Mouse (Mus musculus): ENCODE measurements around the gene Pnrc2. TPM values are rescaled to one million over a fixed set of nuclear protein-coding genes. Genes with fewer than 3 reads are reported as not detected.
A peak's percentile ranks its signal among the peaks of the same experiment; 100 is the strongest.

Gene Pnrc2
- polyA plus RNA-seq, 1 experiment, result 28.6 TPM

DNA sequence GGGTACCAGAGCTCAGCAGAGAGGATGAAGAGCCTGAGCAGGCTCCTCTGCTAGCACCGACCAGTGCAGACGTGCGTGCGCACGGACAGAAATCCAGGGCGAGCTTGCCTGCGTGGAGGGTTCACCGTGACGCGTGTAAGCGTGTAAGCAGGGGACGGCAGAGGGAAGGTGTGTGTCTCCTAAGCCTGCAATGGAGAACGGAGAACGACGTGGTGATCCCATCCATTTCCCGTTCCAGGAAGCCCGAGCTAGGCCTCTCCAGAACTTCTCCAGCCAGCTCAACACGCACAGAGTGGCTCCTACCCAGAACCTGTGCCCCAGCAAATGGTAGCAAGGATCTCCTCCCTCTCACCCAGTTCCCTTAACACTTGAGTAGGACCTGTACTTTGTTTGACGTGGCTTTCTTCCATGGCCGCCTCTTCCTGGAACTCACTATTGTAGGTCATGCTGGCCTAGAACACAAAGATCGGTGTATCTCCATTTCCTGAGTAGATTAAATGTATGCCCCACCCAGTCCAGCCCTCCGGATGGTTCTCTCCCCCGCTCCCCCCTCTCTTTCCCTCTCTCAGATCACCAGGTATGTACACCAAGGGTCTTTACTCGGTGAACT lies 14.9 kb upstream of the Pnrc2 start:
- DNase-seq, result no peak
- peaks cover 14% of the 10 kb centered on the region for H3K4me1 ChIP-seq (replicated peaks; ENCODE audit: control insufficient read depth, insufficient read depth, low read length)

DNA sequence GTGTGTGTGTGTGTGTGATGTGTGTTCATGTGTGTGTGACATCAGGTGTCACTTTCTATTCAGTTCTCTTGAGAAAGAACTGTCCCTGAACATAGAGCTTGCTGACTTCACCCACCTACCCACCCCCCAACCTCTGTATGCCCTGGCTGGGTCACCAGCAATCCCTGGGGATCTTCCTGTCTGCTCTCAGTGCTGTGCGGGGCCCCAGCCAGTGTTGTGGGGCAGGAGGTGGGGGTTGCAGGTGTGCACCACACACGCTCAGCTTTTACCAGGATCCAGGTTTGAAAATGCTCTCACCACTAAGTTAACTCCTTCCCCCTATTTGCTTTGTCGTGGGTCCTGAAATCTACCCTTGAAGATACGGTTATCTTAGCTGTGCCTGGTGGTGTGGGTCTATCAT lies 12.5 kb upstream of the Pnrc2 start:
- no peaks in the 10 kb centered on the region for H3K36me3 ChIP-seq (ENCODE audit: control insufficient read depth, insufficient read depth, low read length)
- H3K27me3 ChIP-seq (ENCODE audit: control insufficient read depth, insufficient read depth, low read length), result no peaks in the 10 kb centered on the region
- 55% methylated on average over 4 of the region's 4 CpGs for WGBS
- H3K4me3 ChIP-seq (ENCODE audit: control insufficient read depth, insufficient read depth, low read length), result no peak overlapping the region
- no peak overlapping the region for H3K27ac ChIP-seq (ENCODE audit: control insufficient read depth, insufficient read depth, low read length)
- TF ChIP-seq POLR2A (IDR thresholded peaks at IDR 0.05; ENCODE audit: control insufficient read depth, extremely low read depth, insufficient read depth, low read length, poor library complexity) (no peak), CTCF (IDR thresholded peaks at IDR 0.05; ENCODE audit: borderline replicate concordance, control insufficient read depth, extremely low read depth, insufficient read depth, low read length, poor library complexity) (no peak)
- DNase-seq, result no peak
- H3K4me1 ChIP-seq (replicated peaks; ENCODE audit: control insufficient read depth, insufficient read depth, low read length), result peaks cover 26% of the 10 kb centered on the region

More for the DNA sequence above, 14.9 kb upstream of the Pnrc2 start:
- Histone ChIP-seq H3K4me3 (ENCODE audit: control insufficient read depth, insufficient read depth, low read length) (no peak overlapping the region), H3K27ac (ENCODE audit: control insufficient read depth, insufficient read depth, low read length) (no peak overlapping the region), H3K27me3 (ENCODE audit: control insufficient read depth, insufficient read depth, low read length) (no peaks in the 10 kb centered on the region), H3K36me3 (ENCODE audit: control insufficient read depth, insufficient read depth, low read length) (no peaks in the 10 kb centered on the region)
- TF ChIP-seq CTCF (IDR thresholded peaks at IDR 0.05; ENCODE audit: borderline replicate concordance, control insufficient read depth, extremely low read depth, insufficient read depth, low read length, poor library complexity) (no peak), POLR2A (IDR thresholded peaks at IDR 0.05; ENCODE audit: control insufficient read depth, extremely low read depth, insufficient read depth, low read length, poor library complexity) (no peak)
- WGBS, result 92% methylated on average over 24 of the region's 24 CpGs

- H3K4me3 ChIP-seq (ENCODE audit: control insufficient read depth, insufficient read depth, low read length), result no peak overlapping the region
- WGBS, result 92% methylated on average over 12 of the region's 12 CpGs
- H3K36me3 ChIP-seq (ENCODE audit: control insufficient read depth, insufficient read depth, low read length), result no peaks in the 10 kb centered on the region
- TF ChIP-seq POLR2A (IDR thresholded peaks at IDR 0.05; ENCODE audit: control insufficient read depth, extremely low read depth, insufficient read depth, low read length, poor library complexity), result no peak
- TF ChIP-seq CTCF (IDR thresholded peaks at IDR 0.05; ENCODE audit: borderline replicate concordance, control insufficient read depth, extremely low read depth, insufficient read depth, low read length, poor library complexity), result no peak
- DNase-seq, result no peak
- H3K27me3 ChIP-seq (ENCODE audit: control insufficient read depth, insufficient read depth, low read length), result no peaks in the 10 kb centered on the region
- H3K27ac ChIP-seq (ENCODE audit: control insufficient read depth, insufficient read depth, low read length), result no peak overlapping the region
- H3K4me1 ChIP-seq (replicated peaks; ENCODE audit: control insufficient read depth, insufficient read depth, low read length), result peaks cover 26% of the 10 kb centered on the region
Measured at GRCm38 (mm10) chr4:135885676-135886075, 12.0 kb upstream of the Pnrc2 start.

GRCm38 (mm10) chr4:135884531-135884930 lies 10.9 kb upstream of the Pnrc2 start:
- Histone ChIP-seq H3K27ac (ENCODE audit: control insufficient read depth, insufficient read depth, low read length) (peak overlapping the region; percentile 68), H3K4me1 (replicated peaks; ENCODE audit: control insufficient read depth, insufficient read depth, low read length) (peaks cover 26% of the 10 kb centered on the region), H3K27me3 (ENCODE audit: control insufficient read depth, insufficient read depth, low read length) (no peaks in the 10 kb centered on the region), H3K36me3 (ENCODE audit: control insufficient read depth, insufficient read depth, low read length) (no peaks in the 10 kb centered on the region), H3K4me3 (ENCODE audit: control insufficient read depth, insufficient read depth, low read length) (no peak overlapping the region)
- no peak for DNase-seq
- TF ChIP-seq CTCF (IDR thresholded peaks at IDR 0.05; ENCODE audit: borderline replicate concordance, control insufficient read depth, extremely low read depth, insufficient read depth, low read length, poor library complexity) (no peak), POLR2A (IDR thresholded peaks at IDR 0.05; ENCODE audit: control insufficient read depth, extremely low read depth, insufficient read depth, low read length, poor library complexity) (no peak)
- 88% methylated on average over 6 of the region's 6 CpGs for WGBS

DNA sequence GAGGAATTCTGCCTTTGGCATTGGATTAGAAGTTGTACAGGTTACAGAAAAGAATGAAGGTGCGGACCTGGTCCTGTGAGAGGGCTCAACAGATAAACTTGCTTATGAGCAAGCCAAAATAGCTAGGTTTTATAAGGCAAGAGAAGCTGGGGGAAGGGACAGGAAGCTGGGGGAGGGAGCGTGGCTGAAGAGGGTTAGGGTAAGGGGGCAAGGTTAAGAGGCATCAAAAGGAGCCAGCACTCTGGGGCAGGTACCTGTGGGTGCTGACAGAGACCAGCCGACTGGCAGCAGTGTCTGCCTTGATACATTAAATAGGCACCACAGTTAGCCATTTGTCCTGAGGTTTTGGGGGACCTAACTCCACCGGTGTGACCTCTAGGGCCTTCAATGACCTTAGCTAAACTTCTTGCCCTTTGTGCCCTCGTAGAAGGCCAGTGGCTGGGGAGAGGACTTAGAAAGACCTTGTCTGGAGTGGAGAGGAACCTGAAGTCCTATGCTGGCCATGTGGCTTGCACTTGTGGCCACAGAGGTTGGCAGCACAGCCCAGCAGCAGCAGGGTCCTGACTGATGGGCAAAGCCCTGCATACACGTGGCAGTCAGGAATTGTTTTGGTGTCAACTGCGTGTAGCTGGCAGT lies 10.3 kb upstream of the Pnrc2 start:
- no peak overlapping the region for H3K4me3 ChIP-seq (ENCODE audit: control insufficient read depth, insufficient read depth, low read length)
- 33% methylated on average over 7 of the region's 7 CpGs for WGBS
- peaks cover 26% of the 10 kb centered on the region for H3K4me1 ChIP-seq (replicated peaks; ENCODE audit: control insufficient read depth, insufficient read depth, low read length)
- TF ChIP-seq CTCF (IDR thresholded peaks at IDR 0.05; ENCODE audit: borderline replicate concordance, control insufficient read depth, extremely low read depth, insufficient read depth, low read length, poor library complexity) (no peak), POLR2A (IDR thresholded peaks at IDR 0.05; ENCODE audit: control insufficient read depth, extremely low read depth, insufficient read depth, low read length, poor library complexity) (no peak)
- peak overlapping the region; percentile 68 for H3K27ac ChIP-seq (ENCODE audit: control insufficient read depth, insufficient read depth, low read length)
- DNase-seq, result no peak
- H3K36me3 ChIP-seq (ENCODE audit: control insufficient read depth, insufficient read depth, low read length), result no peaks in the 10 kb centered on the region
- H3K27me3 ChIP-seq (ENCODE audit: control insufficient read depth, insufficient read depth, low read length), result no peaks in the 10 kb centered on the region

DNA sequence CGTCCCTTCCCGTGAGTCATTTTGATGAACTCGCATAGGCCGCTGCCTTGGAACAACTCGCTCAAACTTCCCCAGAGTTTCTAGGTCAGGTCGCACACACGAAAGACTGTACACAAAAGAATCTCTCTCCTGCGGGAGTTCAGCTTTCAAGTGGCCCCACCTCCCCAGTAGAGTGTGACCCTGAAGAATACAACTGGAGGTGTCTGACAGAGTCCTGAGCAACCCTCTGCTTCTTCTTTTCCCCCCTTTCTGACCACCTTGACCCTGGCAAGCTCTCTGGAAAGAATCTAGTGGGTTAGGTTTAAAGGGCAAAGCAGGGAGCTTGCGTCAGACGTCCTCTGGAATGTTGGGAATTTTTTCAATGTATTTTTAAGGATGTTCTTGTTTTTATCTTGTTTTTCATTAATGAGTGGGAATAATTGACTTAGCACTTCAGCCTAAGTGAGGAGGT lies 9.8 kb upstream of the Pnrc2 start:
- TF ChIP-seq POLR2A (IDR thresholded peaks at IDR 0.05; ENCODE audit: control insufficient read depth, extremely low read depth, insufficient read depth, low read length, poor library complexity), result no peak
- TF ChIP-seq CTCF (IDR thresholded peaks at IDR 0.05; ENCODE audit: borderline replicate concordance, control insufficient read depth, extremely low read depth, insufficient read depth, low read length, poor library complexity), result no peak
- Histone ChIP-seq H3K4me1 (replicated peaks; ENCODE audit: control insufficient read depth, insufficient read depth, low read length) (peaks cover 26% of the 10 kb centered on the region), H3K4me3 (ENCODE audit: control insufficient read depth, insufficient read depth, low read length) (no peak overlapping the region), H3K36me3 (ENCODE audit: control insufficient read depth, insufficient read depth, low read length) (no peaks in the 10 kb centered on the region), H3K27ac (ENCODE audit: control insufficient read depth, insufficient read depth, low read length) (peak overlapping the region; percentile 51), H3K27me3 (ENCODE audit: control insufficient read depth, insufficient read depth, low read length) (no peaks in the 10 kb centered on the region)
- DNase-seq, result no peak
- 55% methylated on average over 10 of the region's 10 CpGs for WGBS
